Mouse (Mus musculus) lung, postnatal 0 days (tissue): ENCODE measurements around the gene Nfatc2ip. TPM values are rescaled to one million over a fixed set of nuclear protein-coding genes. Genes with fewer than 3 reads are reported as not detected.
A peak's percentile ranks its signal among the peaks of the same experiment; 100 is the strongest.
"Not testable (repeated sequence)": the region's sequence is repeated elsewhere in the genome, so short reads cannot be mapped to it uniquely, and the experiment has no call there.

Source experiments
- ATAC-seq: fragments of 200-750 bp; cut with Nextera tagmentation; 2 replicates; pipeline ENCODE4 v1.8.0; 2017; ENCODE audit warnings: moderate library complexity
- DNase-seq: peaks from one replicate; pipeline ENCODE4 v3.0.0-alpha.2; 2016; ENCODE audit warnings: low spot score
- H3K27ac ChIP-seq: fragments of 300-500 bp; sonication (generic); 2 replicates; pipeline ENCODE4 v1.5.1; 2014; ENCODE audit warnings: antibody characterized with exemption, mild to moderate bottlenecking, low read length, mixed read lengths
- H3K27me3 ChIP-seq: fragments of 300-500 bp; sonication (generic); replicated peaks from 2 replicates; pipeline ENCODE4 v1.6.1; 2014; ENCODE audit warnings: low read length, mixed read lengths; ENCODE audit not compliant: insufficient read depth
- H3K36me3 ChIP-seq: fragments of 300-500 bp; sonication (generic); 2 replicates; pipeline ENCODE4 v1.6.1; 2014; ENCODE audit warnings: low read length, mixed read lengths; ENCODE audit not compliant: insufficient read depth
- H3K4me1 ChIP-seq: fragments of 300-500 bp; sonication (generic); 2 replicates; pipeline ENCODE4 v1.6.1; 2014; ENCODE audit warnings: antibody characterized with exemption, low read depth, low read length, mixed read lengths; ENCODE audit not compliant: insufficient read depth
- H3K4me2 ChIP-seq: fragments of 300-500 bp; sonication (generic); replicated peaks from 2 replicates; pipeline ENCODE4 v1.6.1; 2014; ENCODE audit warnings: low read depth, mild to moderate bottlenecking, low read length, moderate library complexity, mixed read lengths
- H3K4me3 ChIP-seq: fragments of 300-500 bp; sonication (generic); 2 replicates; pipeline ENCODE4 v1.5.1; 2014; ENCODE audit warnings: low read depth, low read length
- H3K9ac ChIP-seq: fragments of 300-500 bp; sonication (generic); replicated peaks from 2 replicates; pipeline ENCODE4 v1.6.1; 2014; ENCODE audit warnings: low read depth, mild to moderate bottlenecking
- H3K9me3 ChIP-seq: fragments of 300-500 bp; sonication (generic); 2 replicates; pipeline ENCODE4 v1.6.1; 2016; ENCODE audit warnings: low read length, mixed read lengths
- CTCF ChIP-seq: IDR thresholded peaks from 2 replicates; pipeline ENCODE4 v1.5.1; 2016; ENCODE audit warnings: antibody characterized with exemption, mild to moderate bottlenecking
- EP300 ChIP-seq: IDR thresholded peaks from 2 replicates; pipeline ENCODE4 v1.6.1; 2016; ENCODE audit warnings: antibody characterized with exemption, mild to moderate bottlenecking, control low read depth
- WGBS: fragments of 180-500 bp; shearing (Covaris S2); extraction: QIAGEN DNeasy Blood & Tissue Kit; methylation state at CpG from one replicate; pipeline ENCODE4 v1.1.7; 2014; 5-methylcytosine and 5-hydroxymethylcytosine counted together
- polyA plus RNA-seq: library from polyadenylated mRNA; unstranded; fragments of >200 nt; fragmentation: Nextera tagmentation; extraction: Ambion mirVana; gene quantifications from 2 replicates; pipeline ENCODE4 v1.2.1, GENCODE M21; 2015

The Nfatc2ip gene
- polyA plus RNA-seq, 1 experiment from 2014 or later = 2.0 TPM

DNA sequence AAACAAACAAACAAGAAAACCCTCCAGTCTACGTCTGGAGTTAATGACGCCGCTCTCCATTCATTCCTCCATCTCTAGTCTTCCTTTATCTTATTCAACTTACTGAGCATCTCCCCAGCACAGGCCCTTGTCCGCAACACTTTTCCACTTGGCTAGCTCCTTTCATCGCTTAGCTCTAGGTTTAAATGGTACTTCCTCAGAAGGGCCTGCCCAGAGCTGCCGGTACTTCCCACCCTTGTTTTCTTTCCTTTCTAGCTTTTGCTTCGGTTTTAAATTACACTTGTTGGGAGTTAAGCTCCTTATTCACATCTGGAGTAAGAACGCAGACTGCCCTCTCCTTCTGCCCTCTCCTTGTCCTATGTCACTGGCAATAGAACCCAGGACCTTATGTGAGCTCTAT is 20.5 kb upstream of the Nfatc2ip start:
- no peak for DNase-seq
- Histone ChIP-seq H3K27me3 (no peaks in the 10 kb centered on the region), H3K36me3 (no peaks in the 10 kb centered on the region), H3K4me3 (no peak overlapping the region), H3K9ac (no peak overlapping the region), H3K4me1 (no peaks in the 10 kb centered on the region), H3K4me2 (no peak overlapping the region), H3K9me3 (no peaks in the 10 kb centered on the region), H3K27ac (no peak overlapping the region)
- no peak for ATAC-seq
- TF ChIP-seq CTCF (no peak), EP300 (no peak)
- 55% methylated on average over 8 of the region's 8 CpGs for WGBS

DNA sequence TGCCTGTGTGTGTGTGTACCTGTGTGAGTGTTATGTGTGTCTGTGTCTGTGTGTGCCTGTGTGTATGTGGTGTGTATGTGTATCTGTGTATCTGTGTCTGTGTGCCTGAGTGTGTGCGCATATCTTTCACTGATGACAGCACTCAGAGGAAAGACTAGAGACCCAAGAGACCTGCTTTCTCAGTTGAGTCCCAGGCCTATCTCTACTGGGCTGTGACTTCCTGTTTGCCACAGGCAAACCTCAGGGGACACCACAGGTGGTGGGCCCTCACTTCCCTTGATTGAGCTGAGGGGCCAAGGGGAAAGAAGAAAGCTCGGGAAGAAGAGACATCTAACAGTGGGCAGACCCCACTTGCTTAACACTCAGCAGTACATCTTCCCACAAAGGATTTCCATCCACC is 20.1 kb upstream of the Nfatc2ip start:
- ATAC-seq = no peak
- no peak overlapping the region for H3K4me3 ChIP-seq
- no peak overlapping the region for H3K27ac ChIP-seq
- H3K27me3 ChIP-seq = no peaks in the 10 kb centered on the region
- no peak overlapping the region for H3K4me2 ChIP-seq
- no peak for DNase-seq
- no peaks in the 10 kb centered on the region for H3K36me3 ChIP-seq
- no peaks in the 10 kb centered on the region for H3K4me1 ChIP-seq
- WGBS = 80% methylated on average over 2 of the region's 2 CpGs
- H3K9me3 ChIP-seq = no peaks in the 10 kb centered on the region
- TF ChIP-seq CTCF = no peak
- TF ChIP-seq EP300 = no peak
- H3K9ac ChIP-seq = no peak overlapping the region

DNA sequence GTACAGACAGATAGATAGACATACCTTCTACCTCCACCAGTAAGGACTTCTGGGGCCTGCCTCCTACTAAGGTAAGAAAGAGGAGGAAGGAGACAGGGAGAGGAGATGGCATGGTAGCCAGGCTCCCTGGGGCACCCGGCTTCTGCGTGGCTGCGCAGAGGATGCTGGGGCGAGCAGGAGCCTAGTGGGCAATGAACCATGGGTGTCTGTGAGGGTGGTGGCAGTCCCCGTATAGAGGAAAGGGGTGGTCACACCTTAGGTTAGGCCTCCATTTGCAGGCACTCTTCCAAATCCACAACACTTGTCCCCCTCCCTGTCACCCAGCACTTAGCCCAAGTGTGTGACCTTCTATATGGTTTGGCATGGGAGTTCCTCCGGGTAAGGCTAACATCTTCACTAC is 18.2 kb upstream of the Nfatc2ip start, which contains the start of gene Cd19:
Gene Cd19, minus strand, starts transcription at position 165 of the 400 bp plus-strand sequence.
- no peak for DNase-seq
- Histone ChIP-seq H3K4me2 (no peak within 1 kb of the TSS), H3K4me3 (no peak within 1 kb of the TSS), H3K27ac (no peak within 1 kb of the TSS), H3K9ac (no peak within 1 kb of the TSS), H3K9me3 (no peaks in the 10 kb centered on the region), H3K4me1 (no peaks in the 10 kb centered on the region), H3K36me3 (no peaks in the 10 kb centered on the region), H3K27me3 (no peaks in the 10 kb centered on the region)
- WGBS = 80% methylated on average over 6 of the region's 6 CpGs
- TF ChIP-seq CTCF (no peak), EP300 (no peak)
- ATAC-seq = no peak

DNA sequence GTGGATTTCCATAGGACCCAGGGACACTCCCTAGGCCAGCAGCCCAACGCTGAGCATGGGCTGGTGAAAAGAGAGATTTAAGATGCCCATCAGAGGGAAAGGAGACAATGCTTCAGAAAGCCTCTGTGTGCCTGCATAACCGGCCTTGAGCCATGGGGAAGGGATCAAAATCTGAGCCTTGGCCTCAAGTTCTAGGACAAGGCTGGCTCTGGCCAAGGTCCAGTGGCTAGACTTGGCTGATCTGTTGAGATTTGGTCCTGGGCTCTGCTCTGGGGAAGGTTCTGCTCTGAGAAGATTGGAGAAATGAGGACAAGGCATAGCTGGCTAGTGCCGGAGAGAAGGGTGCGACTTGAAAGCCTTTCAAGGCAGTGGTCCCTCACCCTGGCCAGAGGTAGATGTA is 14.5 kb upstream of the Nfatc2ip start:
- no peak overlapping the region for H3K4me3 ChIP-seq
- H3K4me1 ChIP-seq = no peaks in the 10 kb centered on the region
- no peaks in the 10 kb centered on the region for H3K9me3 ChIP-seq
- DNase-seq = no peak
- no peak overlapping the region for H3K4me2 ChIP-seq
- TF ChIP-seq EP300 (no peak), CTCF (no peak)
- H3K9ac ChIP-seq = no peak overlapping the region
- H3K36me3 ChIP-seq = no peaks in the 10 kb centered on the region
- H3K27me3 ChIP-seq = no peaks in the 10 kb centered on the region
- H3K27ac ChIP-seq = no peak overlapping the region
- WGBS = 87% methylated on average over 4 of the region's 4 CpGs
- ATAC-seq = no peak

DNA sequence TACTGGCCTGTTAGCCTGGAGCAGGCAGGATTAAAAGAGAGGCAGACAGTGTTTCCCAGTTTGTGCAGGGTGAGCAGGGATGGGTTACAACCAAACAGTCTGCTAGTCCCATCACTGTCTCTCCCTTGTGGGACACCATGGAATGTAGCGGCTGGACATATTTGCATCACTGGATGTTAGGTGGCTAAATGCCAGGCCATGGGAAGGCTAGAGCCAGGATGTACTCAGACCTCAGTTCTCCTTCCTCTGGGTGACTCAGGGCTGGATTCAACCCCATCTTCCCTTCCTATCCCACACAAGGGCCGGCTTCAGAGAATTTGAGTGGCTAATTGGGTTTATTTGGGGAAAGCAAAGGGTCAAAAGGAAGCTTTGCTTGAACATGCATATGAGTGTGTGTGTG is 12.1 kb upstream of the Nfatc2ip start:
- no peak for ATAC-seq
- H3K4me1 ChIP-seq = no peaks in the 10 kb centered on the region
- no peak overlapping the region for H3K9ac ChIP-seq
- no peaks in the 10 kb centered on the region for H3K27me3 ChIP-seq
- no peaks in the 10 kb centered on the region for H3K36me3 ChIP-seq
- no peak for DNase-seq
- TF ChIP-seq EP300 = no peak
- no peak for TF ChIP-seq CTCF
- no peaks in the 10 kb centered on the region for H3K9me3 ChIP-seq
- H3K4me2 ChIP-seq = no peak overlapping the region
- no peak overlapping the region for H3K27ac ChIP-seq
- 67% methylated on average over 2 of the region's 2 CpGs for WGBS
- no peak overlapping the region for H3K4me3 ChIP-seq

DNA sequence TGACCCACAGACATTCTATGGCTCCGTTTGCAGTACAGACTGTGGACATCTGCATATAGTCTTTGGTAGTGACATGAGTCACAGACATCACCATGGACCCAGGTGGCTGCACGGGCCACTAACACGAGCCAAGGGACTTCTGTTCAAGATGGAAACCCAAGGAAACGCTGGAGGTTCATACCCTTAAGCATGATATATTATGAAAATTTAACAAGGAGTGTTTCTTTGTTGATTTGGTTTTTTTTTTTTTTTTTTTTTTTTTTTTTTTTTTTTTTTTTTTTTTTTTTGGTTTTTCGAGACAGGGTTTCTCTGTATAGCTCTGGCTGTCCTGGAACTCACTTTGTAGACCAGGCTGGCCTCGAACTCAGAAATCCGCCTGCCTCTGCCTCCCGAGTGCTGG is 6.0 kb upstream of the Nfatc2ip start:
- ATAC-seq, H3K36me3 ChIP-seq, H3K9ac ChIP-seq, H3K27me3 ChIP-seq, H3K9me3 ChIP-seq, H3K4me3 ChIP-seq, H3K4me2 ChIP-seq, H3K27ac ChIP-seq, H3K4me1 ChIP-seq, DNase-seq: not testable (repeated sequence)
- 70% methylated on average over 6 of the region's 8 CpGs for WGBS

DNA sequence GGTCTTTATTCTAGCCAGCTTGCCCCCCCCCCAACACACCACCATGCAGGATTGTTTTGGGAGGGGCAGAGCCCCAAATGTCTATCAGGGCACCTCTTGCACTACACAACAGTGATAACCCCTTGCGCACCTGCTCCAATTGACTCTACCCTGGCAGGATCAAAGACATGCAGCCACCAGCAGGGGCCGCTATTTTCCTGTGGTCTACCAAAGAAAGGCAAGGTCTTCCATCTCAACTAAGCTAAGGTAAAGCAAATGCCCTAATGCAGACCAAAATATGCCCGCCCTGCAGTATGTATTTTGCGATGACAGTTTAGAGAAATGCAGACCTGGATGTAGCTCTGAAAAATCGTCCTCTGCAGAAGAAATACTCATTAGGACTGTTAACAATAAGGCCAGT is 3.0 kb upstream of the Nfatc2ip start:
- DNase-seq (peak; percentile 86), ATAC-seq (no peak)
- H3K9me3 ChIP-seq = no peaks in the 10 kb centered on the region
- no peaks in the 10 kb centered on the region for H3K27me3 ChIP-seq
- TF ChIP-seq CTCF = peak; percentile 92
- no peak for TF ChIP-seq EP300
- WGBS = 10% methylated on average over 5 of the region's 5 CpGs
- H3K4me1 ChIP-seq = 0 out of 2 replicates have a peak, but pooled peaks cover 3% of the 10 kb centered on the region
- no peak overlapping the region for H3K9ac ChIP-seq
- H3K27ac ChIP-seq = no peak overlapping the region
- H3K4me2 ChIP-seq = no peak overlapping the region
- no peaks in the 10 kb centered on the region for H3K36me3 ChIP-seq
- H3K4me3 ChIP-seq = no peak overlapping the region
